Mouse (Mus musculus): Measurements from ENCODE around the gene Gm11032.

- TF ChIP-seq MEF2A (IDR thresholded peaks at IDR 0.05; ENCODE audit: extremely low read depth, insufficient replicate concordance, low read depth, low read length, poor library complexity, severe bottlenecking) = no peak
- TF ChIP-seq E2F4 (IDR thresholded peaks at IDR 0.05; ENCODE audit: borderline replicate concordance, low read depth, low read length) = no peak
- no peak for TF ChIP-seq CTCF (IDR thresholded peaks at IDR 0.05 in 2 of 3, conservative IDR thresholded peaks at IDR 0.05 in 1 of 3; ENCODE audit: control insufficient read depth in 1 of 3, insufficient read depth in 1 of 3, low read depth in 2 of 3, low read length in 3 of 3, poor library complexity in 1 of 3, severe bottlenecking in 1 of 3)
- TF ChIP-seq EP300 (IDR thresholded peaks at IDR 0.05; ENCODE audit: low read depth in 1 of 2, low read length in 2 of 2) = peak; percentile 33 to 52
- TF ChIP-seq POLR2A (IDR thresholded peaks at IDR 0.05; ENCODE audit: control insufficient read depth in 1 of 2, insufficient read depth in 1 of 2, low read depth in 1 of 2, low read length in 2 of 2, poor library complexity in 1 of 2) = no peak
These were observed 14.5 kb downstream of the Gm11032 start for GRCm38 (mm10) chr11:4634395-4634794.
